Mouse (Mus musculus) spleen, adult 2 months (tissue): ENCODE results near the gene Vegfb.

Source experiments
- CTCF ChIP-seq: fragments of 200-500 bp; IDR thresholded peaks from 2 replicates; pipeline ENCODE4 v1.5.1; 2011; ENCODE audit warnings: mild to moderate bottlenecking, inconsistent platforms; ENCODE audit not compliant: insufficient read depth, insufficient read length, insufficient replicate concordance; ENCODE audit errors: extremely low read depth
- POLR2A ChIP-seq: fragments of 200-500 bp; IDR thresholded peaks from 2 replicates; pipeline ENCODE4 v1.6.1; 2011; ENCODE audit warnings: low read depth, low read length, inconsistent platforms

DNA sequence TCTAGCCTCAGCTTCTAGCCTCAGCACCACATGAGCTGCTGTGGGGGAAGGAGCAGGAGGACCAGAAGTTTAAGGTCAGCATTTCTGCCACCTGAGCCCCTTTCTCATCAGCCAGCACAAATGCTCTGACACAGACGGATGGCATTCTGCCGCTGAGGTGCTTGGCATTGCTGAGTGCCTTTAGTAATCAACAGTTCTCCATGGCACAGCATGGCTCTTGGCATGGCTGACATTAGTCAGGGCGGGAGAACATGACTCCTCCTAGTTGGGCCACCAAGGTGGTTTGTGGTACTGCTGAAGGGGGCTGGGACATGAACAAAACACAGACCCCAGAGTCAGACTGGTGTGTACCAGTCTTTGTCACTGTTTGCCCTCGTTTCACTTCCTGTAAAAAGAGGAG, 39.3 kb downstream of the Vegfb start:
- no peak for TF ChIP-seq POLR2A
- no peak for TF ChIP-seq CTCF
